Mouse (Mus musculus) heart, postnatal 36 days (tissue): ENCODE data around the gene Dph3. TPM values are rescaled to one million over a fixed set of nuclear protein-coding genes. Genes with fewer than 3 reads are reported as not detected.
"Not testable (repeated sequence)": the region's sequence is repeated elsewhere in the genome, so short reads cannot be mapped to it uniquely, and the experiment has no call there.

Experiments used
- DNase-seq, 2 experiments: peaks; one replicate each; pipeline ENCODE4 v3.0.0; 2021 to 2022
- intact Hi-C: fragments of 180-260 bp; cut with DNase I; formaldehyde crosslinking; loops from one replicate; pipeline ENCODE4 v1.15.1; 2025
- total RNA-seq, 2 experiments: library from RNA; stranded (reverse); gene quantifications; 2 replicates each; pipeline ENCODE4 v1.2.3; 2021

The Dph3 gene
- total RNA-seq, result 10 to 100 TPM; 83.9 to 94.1 TPM

- DNase-seq, result peak; percentile 99 to 100
- intact Hi-C loops, result loop anchor here (2.0 to 10.0 kb wide), 3 partner anchors 73 to 871 kb away; partner anchors contain the start of genes Bap1, Ncoa4, Nisch and Phf7
These were observed at the start of gene Dph3 for GRCm38 (mm10) chr14:32085486-32086201. Gene Dph3 (minus strand): TSS chr14:32085729.

- peak in 1 of 2 experiments; percentile 12 for DNase-seq
These were observed 48.8 kb upstream of the Dph3 start for GRCm38 (mm10) chr14:32134293-32134692.

GRCm38 (mm10) chr14:32131836-32132235 lies 46.3 kb upstream of the Dph3 start:
- intact Hi-C loops, result no loop called here
- DNase-seq, result no peak

More at GRCm38 (mm10) chr14:32134293-32134692, 48.8 kb upstream of the Dph3 start:
- intact Hi-C loops, result no loop called here

GRCm38 (mm10) chr14:32128409-32128808 lies 42.9 kb upstream of the Dph3 start:
- intact Hi-C loops, result no loop called here
- DNase-seq, result no peak

- intact Hi-C loops, DNase-seq: not testable (repeated sequence)
These were observed 39.7 kb upstream of the Dph3 start for GRCm38 (mm10) chr14:32125256-32125655.

- no peak for DNase-seq
- intact Hi-C loops, result no loop called here
These were observed 38.7 kb upstream of the Dph3 start for GRCm38 (mm10) chr14:32124261-32124660.

- intact Hi-C loops, result loop anchor here (1.0 to 2.0 kb wide), 2 partner anchors 9 to 69 kb away; no protein-coding TSS in a partner anchor
- peak in 1 of 2 experiments; percentile 14 for DNase-seq
These were observed 36.4 kb upstream of the Dph3 start for GRCm38 (mm10) chr14:32121920-32122315.

GRCm38 (mm10) chr14:32120940-32121919 lies 35.7 kb upstream of the Dph3 start:
- no peak for DNase-seq
- intact Hi-C loops, result loop anchor here (1.0 kb wide), 1 partner anchor 8 kb away; no protein-coding TSS in a partner anchor

- intact Hi-C loops, DNase-seq: not testable (repeated sequence)
These were observed 26.6 kb upstream of the Dph3 start for GRCm38 (mm10) chr14:32112124-32112523.

- intact Hi-C loops, result no loop called here
- DNase-seq, result no peak
These were observed 21.4 kb upstream of the Dph3 start for GRCm38 (mm10) chr14:32106911-32107310.

- no peak for DNase-seq
- intact Hi-C loops, result no loop called here
These were observed 20.1 kb upstream of the Dph3 start for GRCm38 (mm10) chr14:32105663-32106062.

GRCm38 (mm10) chr14:32103556-32103955 lies 18.0 kb upstream of the Dph3 start:
- intact Hi-C loops, result no loop called here
- no peak for DNase-seq

GRCm38 (mm10) chr14:32098951-32099350 lies 13.4 kb upstream of the Dph3 start:
- DNase-seq, result no peak
- intact Hi-C loops, result no loop called here

GRCm38 (mm10) chr14:32097691-32098090 lies 12.2 kb upstream of the Dph3 start:
- DNase-seq, result no peak

GRCm38 (mm10) chr14:32096740-32097139 lies 11.2 kb upstream of the Dph3 start:
- DNase-seq, result no peak
- intact Hi-C loops, result no loop called here

More at GRCm38 (mm10) chr14:32097691-32098090, 12.2 kb upstream of the Dph3 start:
- intact Hi-C loops, result no loop called here

GRCm38 (mm10) chr14:32095646-32096045 lies 10.1 kb upstream of the Dph3 start:
- intact Hi-C loops, result no loop called here
- no peak for DNase-seq

- intact Hi-C loops, result no loop called here
- no peak for DNase-seq
These were observed 8.1 kb upstream of the Dph3 start for GRCm38 (mm10) chr14:32093500-32094117.

- intact Hi-C loops, result no loop called here
- no peak for DNase-seq
These were observed 7.5 kb upstream of the Dph3 start for GRCm38 (mm10) chr14:32093018-32093417.

GRCm38 (mm10) chr14:32091704-32092103 lies 6.2 kb upstream of the Dph3 start:
- no peak for DNase-seq
- intact Hi-C loops, result no loop called here

GRCm38 (mm10) chr14:32091124-32091523 lies 5.6 kb upstream of the Dph3 start:
- peak; percentile 30 to 31 for DNase-seq
- intact Hi-C loops, result no loop called here
